Mouse (Mus musculus): Measurements from ENCODE around the gene Skp1a. TPM values are rescaled to one million over a fixed set of nuclear protein-coding genes. Genes with fewer than 3 reads are reported as not detected.

Gene Skp1a
- polyA plus RNA-seq, 1 experiment from 2014 or later: 818 TPM

- 91% methylated on average over 3 of the region's 3 CpGs for WGBS
- peaks cover 8% of the 10 kb centered on the region; the same call in 1 of the 2 replicates for H3K36me3 ChIP-seq
These were observed 25.6 kb downstream of the Skp1a start for GRCm38 (mm10) chr11:52257376-52257775.

GRCm38 (mm10) chr11:52258711-52259110, 26.9 kb downstream of the Skp1a start:
- no peak for ATAC-seq (ENCODE audit: insufficient number of reproducible peaks, low FRiP score, low TSS enrichment, low read depth)
- WGBS: 61% methylated on average over 5 of the region's 5 CpGs

More at GRCm38 (mm10) chr11:52257376-52257775, 25.6 kb downstream of the Skp1a start:
- no peak for ATAC-seq (ENCODE audit: insufficient number of reproducible peaks, low FRiP score, low TSS enrichment, low read depth)
- Histone ChIP-seq H3K4me3 (replicated peaks) (no peak overlapping the region), H3K4me2 (replicated peaks) (no peak overlapping the region), H3K9ac (no peak overlapping the region), H3K27ac (replicated peaks) (no peak overlapping the region), H3K27me3 (no peaks in the 10 kb centered on the region), H3K4me1 (peaks cover 14% of the 10 kb centered on the region), H3K9me3 (replicated peaks) (no peaks in the 10 kb centered on the region)

GRCm38 (mm10) chr11:52260878-52261277, 29.1 kb downstream of the Skp1a start:
- WGBS: 76% methylated on average over 4 of the region's 4 CpGs
- H3K4me1 ChIP-seq: peaks cover 10% of the 10 kb centered on the region
- H3K27me3 ChIP-seq: no peaks in the 10 kb centered on the region
- 0 out of 2 replicates have a peak, but pooled peaks cover 3% of the 10 kb centered on the region for H3K36me3 ChIP-seq
- no peak overlapping the region for H3K4me2 ChIP-seq (replicated peaks)
- no peak overlapping the region for H3K27ac ChIP-seq (replicated peaks)
- H3K4me3 ChIP-seq (replicated peaks): no peak overlapping the region
- no peaks in the 10 kb centered on the region for H3K9me3 ChIP-seq (replicated peaks)
- no peak overlapping the region for H3K9ac ChIP-seq
- ATAC-seq (ENCODE audit: insufficient number of reproducible peaks, low FRiP score, low TSS enrichment, low read depth): no peak

More at GRCm38 (mm10) chr11:52258711-52259110, 26.9 kb downstream of the Skp1a start:
- H3K9me3 ChIP-seq (replicated peaks): no peaks in the 10 kb centered on the region
- H3K27me3 ChIP-seq: no peaks in the 10 kb centered on the region
- no peak overlapping the region for H3K27ac ChIP-seq (replicated peaks)
- no peak overlapping the region for H3K4me2 ChIP-seq (replicated peaks)
- H3K36me3 ChIP-seq: peaks cover 8% of the 10 kb centered on the region; the same call in 1 of the 2 replicates
- H3K4me1 ChIP-seq: peaks cover 3% of the 10 kb centered on the region
- no peak overlapping the region for H3K9ac ChIP-seq
- no peak overlapping the region for H3K4me3 ChIP-seq (replicated peaks)

- Histone ChIP-seq H3K27me3 (no peaks in the 10 kb centered on the region), H3K4me3 (replicated peaks) (no peak overlapping the region), H3K4me2 (replicated peaks) (no peak overlapping the region), H3K9me3 (replicated peaks) (no peaks in the 10 kb centered on the region), H3K36me3 (0 out of 2 replicates have a peak, but pooled peaks cover 3% of the 10 kb centered on the region), H3K9ac (no peak overlapping the region), H3K4me1 (peaks cover 10% of the 10 kb centered on the region), H3K27ac (replicated peaks) (no peak overlapping the region)
- WGBS: 49% methylated on average over 5 of the region's 5 CpGs
- no peak for ATAC-seq (ENCODE audit: insufficient number of reproducible peaks, low FRiP score, low TSS enrichment, low read depth)
These were observed 30.1 kb downstream of the Skp1a start for GRCm38 (mm10) chr11:52261937-52262336.

GRCm38 (mm10) chr11:52262338-52262737, 30.5 kb downstream of the Skp1a start:
- H3K4me1 ChIP-seq: peaks cover 10% of the 10 kb centered on the region
- H3K9me3 ChIP-seq (replicated peaks): no peaks in the 10 kb centered on the region
- no peak overlapping the region for H3K4me3 ChIP-seq (replicated peaks)
- H3K27ac ChIP-seq (replicated peaks): no peak overlapping the region
- no peaks in the 10 kb centered on the region for H3K27me3 ChIP-seq
- ATAC-seq (ENCODE audit: insufficient number of reproducible peaks, low FRiP score, low TSS enrichment, low read depth): no peak
- H3K4me2 ChIP-seq (replicated peaks): no peak overlapping the region
- no peak overlapping the region for H3K9ac ChIP-seq
- H3K36me3 ChIP-seq: 0 out of 2 replicates have a peak, but pooled peaks cover 3% of the 10 kb centered on the region
- WGBS: 88% methylated on average over 11 of the region's 11 CpGs

GRCm38 (mm10) chr11:52264871-52265270, 33.1 kb downstream of the Skp1a start:
- Histone ChIP-seq H3K9me3 (replicated peaks) (no peaks in the 10 kb centered on the region), H3K9ac (no peak overlapping the region), H3K27ac (replicated peaks) (no peak overlapping the region), H3K4me3 (replicated peaks) (no peak overlapping the region), H3K4me1 (peaks cover 19% of the 10 kb centered on the region), H3K36me3 (no peaks in the 10 kb centered on the region), H3K27me3 (no peaks in the 10 kb centered on the region), H3K4me2 (replicated peaks) (no peak overlapping the region)
- WGBS: 67% methylated on average over 7 of the region's 7 CpGs
- no peak for ATAC-seq (ENCODE audit: insufficient number of reproducible peaks, low FRiP score, low TSS enrichment, low read depth)

GRCm38 (mm10) chr11:52265616-52266307, 34.0 kb downstream of the Skp1a start:
- WGBS: 54% methylated on average over 12 of the region's 12 CpGs
- no peak overlapping the region for H3K4me3 ChIP-seq (replicated peaks)
- no peak overlapping the region for H3K9ac ChIP-seq
- peaks cover 19% of the 10 kb centered on the region for H3K4me1 ChIP-seq
- no peak overlapping the region for H3K4me2 ChIP-seq (replicated peaks)
- H3K27me3 ChIP-seq: no peaks in the 10 kb centered on the region
- H3K27ac ChIP-seq (replicated peaks): no peak overlapping the region
- no peak for ATAC-seq (ENCODE audit: insufficient number of reproducible peaks, low FRiP score, low TSS enrichment, low read depth)
- no peaks in the 10 kb centered on the region for H3K36me3 ChIP-seq
- no peaks in the 10 kb centered on the region for H3K9me3 ChIP-seq (replicated peaks)

- WGBS: 83% methylated on average over 5 of the region's 5 CpGs
- Histone ChIP-seq H3K9ac (no peak overlapping the region), H3K27me3 (no peaks in the 10 kb centered on the region), H3K4me1 (peaks cover 25% of the 10 kb centered on the region), H3K36me3 (no peaks in the 10 kb centered on the region), H3K9me3 (replicated peaks) (no peaks in the 10 kb centered on the region), H3K4me3 (replicated peaks) (no peak overlapping the region), H3K4me2 (replicated peaks) (no peak overlapping the region), H3K27ac (replicated peaks) (no peak overlapping the region)
- no peak for ATAC-seq (ENCODE audit: insufficient number of reproducible peaks, low FRiP score, low TSS enrichment, low read depth)
These were observed 35.5 kb downstream of the Skp1a start for GRCm38 (mm10) chr11:52267271-52267670.

GRCm38 (mm10) chr11:52268104-52268835, 36.5 kb downstream of the Skp1a start:
- no peak for ATAC-seq (ENCODE audit: insufficient number of reproducible peaks, low FRiP score, low TSS enrichment, low read depth)
- WGBS: 41% methylated on average over 7 of the region's 7 CpGs
- Histone ChIP-seq H3K4me3 (replicated peaks) (no peak overlapping the region), H3K27ac (replicated peaks) (peak overlapping the region; percentile 34; the same call in 1 of the 2 replicates), H3K27me3 (no peaks in the 10 kb centered on the region), H3K4me2 (replicated peaks) (no peak overlapping the region), H3K36me3 (no peaks in the 10 kb centered on the region), H3K9me3 (replicated peaks) (no peaks in the 10 kb centered on the region), H3K4me1 (peaks cover 35% of the 10 kb centered on the region), H3K9ac (no peak overlapping the region)

GRCm38 (mm10) chr11:52269841-52270240, 38.0 kb downstream of the Skp1a start:
- no peaks in the 10 kb centered on the region for H3K9me3 ChIP-seq (replicated peaks)
- 84% methylated on average over 6 of the region's 6 CpGs for WGBS
- no peaks in the 10 kb centered on the region for H3K27me3 ChIP-seq
- no peak overlapping the region for H3K27ac ChIP-seq (replicated peaks)
- ATAC-seq (ENCODE audit: insufficient number of reproducible peaks, low FRiP score, low TSS enrichment, low read depth): no peak
- H3K36me3 ChIP-seq: no peaks in the 10 kb centered on the region
- H3K4me3 ChIP-seq (replicated peaks): no peak overlapping the region
- H3K4me1 ChIP-seq: peaks cover 49% of the 10 kb centered on the region
- no peak overlapping the region for H3K9ac ChIP-seq
- H3K4me2 ChIP-seq (replicated peaks): no peak overlapping the region

GRCm38 (mm10) chr11:52271765-52272495, 40.1 kb downstream of the Skp1a start:
- H3K9ac ChIP-seq: no peak overlapping the region
- H3K27me3 ChIP-seq: no peaks in the 10 kb centered on the region
- no peak overlapping the region for H3K4me2 ChIP-seq (replicated peaks)
- peaks cover 47% of the 10 kb centered on the region for H3K4me1 ChIP-seq
- peak overlapping the region; percentile 77 for H3K27ac ChIP-seq (replicated peaks)
- H3K9me3 ChIP-seq (replicated peaks): no peaks in the 10 kb centered on the region
- H3K36me3 ChIP-seq: no peaks in the 10 kb centered on the region
- peak; percentile 81 for ATAC-seq (ENCODE audit: insufficient number of reproducible peaks, low FRiP score, low TSS enrichment, low read depth)
- 43% methylated on average over 8 of the region's 8 CpGs for WGBS
- no peak overlapping the region for H3K4me3 ChIP-seq (replicated peaks)
